Mouse (Mus musculus): ENCODE results near the gene Gm21987. TPM values are rescaled to one million over a fixed set of nuclear protein-coding genes. Genes with fewer than 3 reads are reported as not detected.

The Gm21987 gene
- polyA plus RNA-seq, 1 experiment from 2014 or later: 5.1 TPM

DNA sequence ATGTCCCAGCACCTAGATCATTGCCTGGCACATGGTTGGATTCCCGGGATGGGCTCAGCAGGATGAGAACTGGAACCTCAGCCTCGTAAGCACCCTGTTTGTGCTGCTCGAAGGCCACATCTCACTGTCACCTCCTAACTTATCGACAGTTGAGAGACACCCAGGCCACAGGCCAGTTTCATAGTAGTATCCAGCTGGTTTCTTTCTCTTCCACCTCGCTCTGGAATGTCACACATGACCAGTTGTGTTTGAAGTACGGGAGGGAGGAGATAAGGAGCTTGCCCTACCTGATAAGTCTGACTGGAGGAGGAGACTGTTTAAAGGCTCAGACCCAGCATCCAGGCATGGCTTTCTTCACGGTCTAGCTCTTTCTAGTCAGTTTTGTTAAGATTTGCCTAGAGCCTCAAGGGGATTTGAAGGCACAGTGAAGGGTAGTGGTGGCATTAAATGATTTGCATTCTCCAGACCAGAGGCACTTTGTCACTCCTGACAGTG, 3.6 kb downstream of the Gm21987 start:
- Histone ChIP-seq H3K9ac (peak overlapping the region; percentile 67; the same call in 1 of the 2 replicates), H3K4me3 (peak overlapping the region; percentile 13; the same call in 1 of the 2 replicates)

DNA sequence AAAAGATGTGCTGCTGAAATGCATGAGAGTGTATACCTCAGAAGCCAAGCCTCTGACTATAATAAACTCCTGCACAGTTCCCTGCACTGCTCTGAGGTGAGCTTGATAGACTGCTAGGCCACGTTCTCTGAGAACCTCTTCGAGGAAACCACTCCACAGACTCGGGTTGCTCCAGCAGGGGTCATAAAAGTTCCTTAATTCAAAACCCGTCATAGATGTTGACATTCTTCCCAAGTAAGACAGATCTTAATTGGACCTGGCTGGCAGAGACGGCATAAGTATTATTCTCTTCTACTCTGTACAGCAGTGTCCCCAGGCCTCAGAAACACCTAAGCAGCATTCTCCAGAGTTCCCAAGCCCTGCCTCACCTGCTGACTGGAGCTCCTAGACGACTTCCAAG, 4.1 kb downstream of the Gm21987 start:
- Histone ChIP-seq H3K4me1 (peaks cover 74% of the 10 kb centered on the region), H3K27me3 (replicated peaks) (no peaks in the 10 kb centered on the region), H3K4me2 (peak overlapping the region; percentile 44), H3K9ac (peak overlapping the region; percentile 67), H3K27ac (replicated peaks) (peak overlapping the region; percentile 89), H3K36me3 (peaks cover 44% of the 10 kb centered on the region), H3K4me3 (peak overlapping the region; percentile 3; the same call in 1 of the 2 replicates), H3K9me3 (no peaks in the 10 kb centered on the region)
- 26% methylated on average over 6 of the region's 6 CpGs for WGBS
- ATAC-seq (ENCODE audit: extremely low read depth, insufficient number of reproducible peaks, low FRiP score, low TSS enrichment): no peak

More for the DNA sequence above, 3.6 kb downstream of the Gm21987 start:
- Histone ChIP-seq H3K27ac (replicated peaks) (peak overlapping the region; percentile 89), H3K36me3 (peaks cover 44% of the 10 kb centered on the region), H3K9me3 (no peaks in the 10 kb centered on the region), H3K27me3 (replicated peaks) (no peaks in the 10 kb centered on the region), H3K4me2 (peak overlapping the region; percentile 44), H3K4me1 (peaks cover 77% of the 10 kb centered on the region)
- WGBS: 12% methylated on average over 7 of the region's 7 CpGs
- ATAC-seq (ENCODE audit: extremely low read depth, insufficient number of reproducible peaks, low FRiP score, low TSS enrichment): peak; percentile 61; the same call in 1 of the 2 replicates

DNA sequence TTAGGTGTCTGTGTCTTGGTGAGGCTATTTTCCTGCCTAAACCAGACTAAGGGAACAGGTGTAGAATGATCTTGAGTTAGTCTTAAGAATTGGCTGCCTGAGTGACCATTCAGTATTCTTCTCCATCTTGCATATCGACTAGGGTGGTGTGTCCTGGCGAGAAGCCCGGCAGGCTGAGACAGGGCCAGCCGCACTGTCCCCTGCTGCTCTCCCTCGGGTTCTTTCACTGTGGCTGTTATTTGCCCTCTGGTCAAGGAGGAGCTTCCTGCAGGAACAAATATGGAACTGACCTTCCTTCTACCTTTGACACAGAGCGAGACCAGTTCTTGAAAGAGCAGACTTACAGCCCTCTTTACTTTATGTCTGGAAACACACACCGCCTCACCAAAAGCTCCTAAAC, 5.2 kb downstream of the Gm21987 start:
- Histone ChIP-seq H3K36me3 (peaks cover 50% of the 10 kb centered on the region), H3K9ac (peak overlapping the region; percentile 67), H3K4me1 (peaks cover 75% of the 10 kb centered on the region), H3K27ac (replicated peaks) (peak overlapping the region; percentile 89), H3K27me3 (replicated peaks) (no peaks in the 10 kb centered on the region), H3K4me2 (peak overlapping the region; percentile 44), H3K4me3 (no peak overlapping the region), H3K9me3 (no peaks in the 10 kb centered on the region)
- 50% methylated on average over 7 of the region's 7 CpGs for WGBS
- no peak for ATAC-seq (ENCODE audit: extremely low read depth, insufficient number of reproducible peaks, low FRiP score, low TSS enrichment)

DNA sequence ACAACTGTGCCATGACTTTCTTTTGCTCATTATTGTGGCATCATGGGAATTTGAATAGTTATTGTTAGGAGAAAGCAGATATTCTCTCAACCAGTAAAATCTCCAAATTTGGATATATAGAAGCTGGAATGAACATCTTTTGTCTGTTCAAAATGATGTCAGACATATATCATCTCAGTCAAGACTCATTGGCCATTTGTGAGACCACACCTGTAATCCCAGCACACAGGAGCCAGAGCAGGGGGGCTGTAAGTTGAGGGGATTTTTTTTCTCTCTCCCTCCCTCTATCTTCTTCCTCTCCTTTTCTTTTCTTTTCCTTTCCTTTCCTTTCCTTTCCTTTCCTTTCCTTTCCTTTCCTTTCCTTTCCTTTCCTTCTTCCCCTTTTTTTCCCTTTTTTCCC, 6.0 kb downstream of the Gm21987 start:
- no peaks in the 10 kb centered on the region for H3K9me3 ChIP-seq
- ATAC-seq (ENCODE audit: extremely low read depth, insufficient number of reproducible peaks, low FRiP score, low TSS enrichment): no peak
- H3K27me3 ChIP-seq (replicated peaks): no peaks in the 10 kb centered on the region
- peaks cover 57% of the 10 kb centered on the region for H3K36me3 ChIP-seq
- no peak overlapping the region for H3K4me2 ChIP-seq
- H3K4me1 ChIP-seq: peaks cover 70% of the 10 kb centered on the region
- no peak overlapping the region for H3K4me3 ChIP-seq
- no peak overlapping the region for H3K9ac ChIP-seq
- H3K27ac ChIP-seq (replicated peaks): no peak overlapping the region

DNA sequence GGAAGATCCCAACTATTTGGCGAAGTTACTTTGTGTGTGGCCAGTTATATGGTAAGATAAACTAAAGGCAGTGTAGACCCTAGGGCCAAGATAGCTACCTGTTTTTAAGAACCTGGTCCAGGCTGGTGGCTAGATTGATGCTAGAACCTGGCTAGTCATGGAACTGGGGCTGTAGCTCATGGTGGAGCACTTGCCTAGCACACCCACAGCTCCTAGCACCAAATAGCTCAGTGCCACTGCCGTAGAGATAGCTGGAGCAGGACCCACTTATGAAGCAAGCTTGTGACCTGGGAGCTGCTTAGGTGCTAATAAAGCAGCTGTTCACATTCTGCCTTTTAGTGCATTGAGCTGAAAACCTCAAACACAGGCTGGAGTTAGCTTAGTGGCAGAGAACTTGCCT, 6.8 kb downstream of the Gm21987 start:
- no peak for ATAC-seq (ENCODE audit: extremely low read depth, insufficient number of reproducible peaks, low FRiP score, low TSS enrichment)
- WGBS: 64% methylated on average over 2 of the region's 2 CpGs

DNA sequence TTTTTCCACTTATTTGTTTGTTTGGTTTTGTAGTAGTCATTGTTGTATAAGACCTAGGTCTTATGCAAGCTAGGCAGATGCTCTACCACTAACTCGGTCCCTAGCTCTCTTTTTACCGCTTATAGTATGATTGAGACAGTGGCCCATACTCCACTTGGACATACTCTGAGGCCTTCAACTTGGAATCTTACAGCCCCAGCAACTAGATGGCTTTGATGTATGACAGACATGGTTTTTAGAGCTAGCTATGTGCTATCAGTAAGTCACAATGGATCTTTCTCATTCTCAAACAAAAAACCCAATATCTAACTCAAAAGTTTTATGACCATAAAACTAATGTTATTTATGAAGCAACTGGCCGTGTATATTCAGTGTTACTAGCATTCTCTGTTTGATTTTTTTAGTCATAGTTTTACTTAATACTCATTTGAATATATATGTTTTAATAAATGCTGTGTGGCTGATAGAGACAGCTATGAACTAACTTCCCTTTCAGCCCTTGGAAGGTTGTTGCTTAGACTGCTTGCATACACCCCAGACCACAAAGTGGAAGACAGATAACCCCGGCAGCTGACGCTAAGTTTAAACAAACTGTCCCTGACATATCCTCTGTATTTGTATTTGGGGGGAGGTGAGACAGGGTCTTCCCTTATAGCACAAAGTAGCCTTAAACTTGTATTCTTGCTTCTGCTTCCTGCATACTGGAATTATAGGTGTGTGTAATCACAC, 7.5 kb downstream of the Gm21987 start:
- no peak for ATAC-seq (ENCODE audit: extremely low read depth, insufficient number of reproducible peaks, low FRiP score, low TSS enrichment)
- no peaks in the 10 kb centered on the region for H3K9me3 ChIP-seq

More for the DNA sequence above, 6.8 kb downstream of the Gm21987 start:
- Histone ChIP-seq H3K27me3 (replicated peaks) (no peaks in the 10 kb centered on the region), H3K9ac (no peak overlapping the region), H3K36me3 (peaks cover 60% of the 10 kb centered on the region), H3K27ac (replicated peaks) (0 out of 2 replicates have a peak overlapping the region, but pooled peaks have one; percentile 21), H3K4me2 (no peak overlapping the region), H3K9me3 (no peaks in the 10 kb centered on the region), H3K4me3 (no peak overlapping the region), H3K4me1 (peaks cover 62% of the 10 kb centered on the region)

DNA sequence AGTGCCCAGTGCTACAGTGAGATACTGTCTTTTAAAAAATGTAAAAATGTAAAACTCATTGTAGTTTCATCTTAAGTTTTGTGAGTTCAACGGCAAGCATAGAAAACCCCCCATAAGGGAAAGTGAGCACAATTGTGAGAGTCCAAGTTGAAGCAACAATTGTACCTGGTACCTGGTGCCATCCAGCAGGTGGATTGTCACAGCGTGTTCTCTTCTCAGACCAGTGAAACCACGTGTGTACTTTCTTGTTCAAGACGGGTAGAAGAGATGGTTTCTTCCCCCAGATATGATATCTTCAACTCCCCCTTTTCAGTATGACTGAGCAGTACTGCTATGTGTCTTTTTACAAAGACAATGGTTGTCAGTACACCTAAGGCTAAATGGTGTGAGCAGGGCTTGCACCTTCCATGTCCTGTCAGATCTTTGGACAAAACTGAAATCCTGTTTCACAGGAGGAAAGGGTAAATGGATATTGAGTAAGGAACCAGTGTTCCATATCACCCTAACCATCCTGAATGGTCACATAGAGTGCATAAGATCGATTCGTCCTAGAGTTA, 11.5 kb downstream of the Gm21987 start:
- Histone ChIP-seq H3K4me1 (peaks cover 68% of the 10 kb centered on the region), H3K4me3 (no peak overlapping the region), H3K9me3 (no peaks in the 10 kb centered on the region), H3K4me2 (no peak overlapping the region), H3K27ac (replicated peaks) (no peak overlapping the region), H3K36me3 (peaks cover 25% of the 10 kb centered on the region), H3K27me3 (replicated peaks) (no peaks in the 10 kb centered on the region), H3K9ac (no peak overlapping the region)
- no peak for ATAC-seq (ENCODE audit: extremely low read depth, insufficient number of reproducible peaks, low FRiP score, low TSS enrichment)
- 84% methylated on average over 6 of the region's 6 CpGs for WGBS

More for the DNA sequence above, 7.5 kb downstream of the Gm21987 start:
- Histone ChIP-seq H3K9ac (no peak overlapping the region), H3K36me3 (peaks cover 55% of the 10 kb centered on the region), H3K4me3 (no peak overlapping the region), H3K27ac (replicated peaks) (0 out of 2 replicates have a peak overlapping the region, but pooled peaks have one; percentile 36), H3K4me1 (peaks cover 63% of the 10 kb centered on the region), H3K4me2 (no peak overlapping the region), H3K27me3 (replicated peaks) (no peaks in the 10 kb centered on the region)
- WGBS: 57% methylated on average over 5 of the region's 5 CpGs

DNA sequence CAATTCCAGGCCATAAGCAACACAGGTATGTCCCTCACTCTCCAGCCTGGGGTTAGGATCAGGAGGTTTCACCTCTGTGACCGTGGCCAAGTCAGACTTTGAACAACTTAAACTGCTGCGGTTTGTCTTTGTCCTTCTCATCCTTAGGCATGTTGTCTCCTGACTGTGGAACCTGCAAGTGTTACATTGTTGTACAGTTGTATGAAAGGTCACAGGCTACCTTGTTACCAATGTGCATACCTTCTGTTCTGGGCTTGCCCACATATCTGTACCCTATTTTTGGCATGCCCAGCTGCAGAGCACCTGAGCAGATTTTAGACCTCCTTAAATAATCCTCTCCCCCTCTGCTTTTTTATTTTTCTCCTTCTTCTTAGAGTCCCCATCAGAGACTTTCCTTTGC, 12.4 kb downstream of the Gm21987 start:
- ATAC-seq (ENCODE audit: extremely low read depth, insufficient number of reproducible peaks, low FRiP score, low TSS enrichment): no peak
- Histone ChIP-seq H3K4me3 (no peak overlapping the region), H3K36me3 (peaks cover 20% of the 10 kb centered on the region), H3K4me2 (no peak overlapping the region), H3K27me3 (replicated peaks) (no peaks in the 10 kb centered on the region), H3K9ac (0 out of 2 replicates have a peak overlapping the region, but pooled peaks have one; percentile 34), H3K27ac (replicated peaks) (peak overlapping the region; percentile 26; the same call in 1 of the 2 replicates), H3K9me3 (no peaks in the 10 kb centered on the region), H3K4me1 (peaks cover 65% of the 10 kb centered on the region)
- 72% methylated on average over 2 of the region's 2 CpGs for WGBS

DNA sequence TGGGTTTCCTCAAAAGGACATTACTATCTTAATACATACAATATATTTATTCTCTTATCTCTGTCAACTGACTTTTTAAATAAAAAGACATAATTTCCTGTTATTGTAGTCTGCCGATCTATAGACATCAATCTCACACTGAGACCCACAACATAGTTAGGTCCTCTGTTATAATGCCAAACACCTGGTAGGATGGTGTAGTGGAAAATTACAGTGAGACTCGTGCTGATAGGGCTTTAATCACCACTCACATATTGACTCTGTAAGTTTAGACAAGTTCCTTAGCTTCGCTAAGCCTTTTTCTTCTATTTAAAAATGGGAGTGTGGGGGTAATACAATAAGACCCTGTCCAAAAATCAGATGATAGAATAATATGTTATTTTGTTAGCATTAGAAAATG, 13.0 kb downstream of the Gm21987 start:
- H3K27me3 ChIP-seq (replicated peaks): no peaks in the 10 kb centered on the region
- no peaks in the 10 kb centered on the region for H3K9me3 ChIP-seq
- ATAC-seq (ENCODE audit: extremely low read depth, insufficient number of reproducible peaks, low FRiP score, low TSS enrichment): no peak
- H3K4me2 ChIP-seq: 0 out of 2 replicates have a peak overlapping the region, but pooled peaks have one; percentile 73
- peaks cover 16% of the 10 kb centered on the region for H3K36me3 ChIP-seq
- 50% methylated on average over 3 of the region's 3 CpGs for WGBS
- peaks cover 60% of the 10 kb centered on the region for H3K4me1 ChIP-seq
- peak overlapping the region; percentile 100 for H3K27ac ChIP-seq (replicated peaks)
- H3K4me3 ChIP-seq: no peak overlapping the region
- peak overlapping the region; percentile 48 for H3K9ac ChIP-seq

DNA sequence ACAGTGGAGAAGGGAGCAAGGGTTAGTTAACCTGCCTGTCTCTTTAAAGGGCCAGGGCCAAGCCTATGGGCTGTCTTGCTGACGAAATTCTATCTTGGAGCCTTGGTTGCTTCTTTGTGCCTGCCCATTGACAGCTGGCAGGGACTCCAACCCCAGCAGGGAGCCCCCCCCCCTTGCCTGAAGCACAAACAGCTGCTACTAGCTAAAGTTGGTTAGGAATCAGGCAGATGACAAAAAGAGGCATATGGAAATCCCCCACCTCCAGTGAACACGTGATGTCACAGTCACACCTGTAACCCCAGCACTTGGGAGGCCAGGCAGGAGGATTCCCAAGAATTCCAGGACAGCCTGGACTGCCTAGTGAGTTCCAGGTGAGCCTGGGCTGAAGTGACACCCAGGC, 13.5 kb downstream of the Gm21987 start:
- 44% methylated on average over 2 of the region's 2 CpGs for WGBS
- Histone ChIP-seq H3K4me2 (0 out of 2 replicates have a peak overlapping the region, but pooled peaks have one; percentile 73), H3K4me3 (no peak overlapping the region), H3K9ac (peak overlapping the region; percentile 48), H3K27ac (replicated peaks) (peak overlapping the region; percentile 100), H3K9me3 (no peaks in the 10 kb centered on the region), H3K4me1 (peaks cover 60% of the 10 kb centered on the region), H3K36me3 (peaks cover 19% of the 10 kb centered on the region), H3K27me3 (replicated peaks) (no peaks in the 10 kb centered on the region)
- no peak for ATAC-seq (ENCODE audit: extremely low read depth, insufficient number of reproducible peaks, low FRiP score, low TSS enrichment)

DNA sequence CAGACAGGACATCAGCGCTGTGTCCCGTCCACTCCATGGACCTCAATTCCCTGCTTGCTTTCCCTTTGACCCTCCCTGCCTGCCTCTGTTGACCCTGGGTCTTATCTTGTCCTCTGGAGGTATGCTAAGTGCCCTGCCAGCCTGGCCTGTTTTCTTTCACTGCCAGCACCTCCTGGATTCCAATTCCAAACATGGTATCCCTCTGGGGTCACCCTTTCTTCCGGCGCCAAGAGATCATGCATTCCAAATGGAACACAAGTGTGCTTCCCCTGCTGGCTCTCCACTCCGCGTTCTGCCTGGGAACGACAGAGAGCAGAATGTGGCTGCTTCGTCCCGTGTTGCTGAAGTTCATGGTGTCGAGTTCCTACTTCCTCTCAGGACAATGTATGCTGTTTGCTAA, 15.1 kb downstream of the Gm21987 start, which contains the start of gene Popdc2:
Gene Popdc2 (plus strand): TSS at position 277 of the 400 bp plus-strand sequence.
- Histone ChIP-seq H3K4me2 (peak within 1 kb of the TSS; percentile 73), H3K27ac (replicated peaks) (peak within 1 kb of the TSS; percentile 100), H3K27me3 (replicated peaks) (no peaks in the 10 kb centered on the region), H3K4me3 (peak within 1 kb of the TSS; percentile 70), H3K36me3 (peaks cover 21% of the 10 kb centered on the region), H3K9ac (peak within 1 kb of the TSS; percentile 98), H3K4me1 (peaks cover 52% of the 10 kb centered on the region), H3K9me3 (no peaks in the 10 kb centered on the region)
- ATAC-seq (ENCODE audit: extremely low read depth, insufficient number of reproducible peaks, low FRiP score, low TSS enrichment): peak; percentile 78
- WGBS: 11% methylated on average over 10 of the region's 10 CpGs
